30 mouse cellular contexts compared by ENCODE assay signal in the genomic region with DNA sequence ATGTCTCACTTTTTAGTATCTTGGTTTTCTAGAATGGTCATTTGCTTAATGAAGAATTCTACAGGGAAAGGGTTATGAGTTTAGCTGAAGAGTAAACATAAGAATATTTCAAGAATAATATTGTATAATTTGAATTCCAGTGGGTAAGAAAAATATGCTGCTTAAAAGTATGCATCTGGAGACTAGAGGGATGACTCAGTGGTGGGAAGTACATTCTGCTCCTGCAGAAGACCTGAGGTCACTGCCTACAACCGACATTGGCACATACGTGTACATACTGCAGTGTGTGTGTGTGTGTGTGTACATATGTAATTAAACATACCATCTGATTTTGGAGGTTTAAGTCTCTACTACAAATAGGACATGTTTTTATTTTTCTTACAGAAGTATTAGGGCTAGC.
DNase-seq lines count a peak whose midpoint lies in the region; ATAC-seq and TF ChIP-seq lines count a peak whose summit lies in the region.
"Had no signal": no experiment of that assay in that cellular context is flagged by ENCODE, and none has a peak within 500 bp of the region (broad histone marks: within the 10 kb centered on the region; RNA-seq: fewer than 3 reads in every experiment).

No protein-coding gene starts in this region.

- no peaks in the 10 kb centered on the region for H3K9me3 ChIP-seq in heart, embryonic 10.5 days
- no peaks in the 10 kb centered on the region for H3K9me3 ChIP-seq in heart, embryonic 15.5 days (replicated peaks)
- H3K9me3 ChIP-seq: embryonic facial prominence, embryonic 10.5 days; embryonic facial prominence, embryonic 13.5 days; forebrain, embryonic 10.5 days; forebrain, embryonic 13.5 days; G1E; hindbrain, embryonic 12.5 days; hindbrain, embryonic 15.5 days had no signal

- 98% methylated on average over 2 of the region's 2 CpGs for WGBS in heart, embryonic 10.5 days
- 87% methylated on average over 2 of the region's 2 CpGs for WGBS in heart, embryonic 15.5 days

- H3K4me1 ChIP-seq in heart, embryonic 10.5 days = peaks cover 39% of the 10 kb centered on the region
- peaks cover 20% of the 10 kb centered on the region for H3K4me1 ChIP-seq in heart, embryonic 15.5 days (replicated peaks)
- H3K4me1 ChIP-seq: embryonic facial prominence, embryonic 10.5 days; embryonic facial prominence, embryonic 13.5 days; forebrain, embryonic 10.5 days; hindbrain, embryonic 12.5 days; hindbrain, embryonic 15.5 days had no signal

- TF ChIP-seq CTCF in left cerebral cortex, adult 2 months (IDR thresholded peaks at IDR 0.05) = no peak

- no peak overlapping the region for H3K4me2 ChIP-seq in heart, embryonic 15.5 days
- H3K4me2 ChIP-seq: embryonic facial prominence, embryonic 13.5 days; forebrain, embryonic 13.5 days; hindbrain, embryonic 12.5 days; hindbrain, embryonic 15.5 days had no signal

- H3K9ac ChIP-seq in heart, embryonic 15.5 days = no peak overlapping the region
- H3K9ac ChIP-seq: embryonic facial prominence, embryonic 13.5 days; forebrain, embryonic 13.5 days; hindbrain, embryonic 12.5 days; hindbrain, embryonic 15.5 days had no signal

- H3K36me3 ChIP-seq in heart, embryonic 10.5 days = 0 out of 2 replicates have a peak, but pooled peaks cover 2% of the 10 kb centered on the region
- no peaks in the 10 kb centered on the region for H3K36me3 ChIP-seq in heart, embryonic 15.5 days
- H3K36me3 ChIP-seq: embryonic facial prominence, embryonic 10.5 days; embryonic facial prominence, embryonic 13.5 days; hindbrain, embryonic 15.5 days had no signal

- no peak overlapping the region for H3K4me3 ChIP-seq in heart, embryonic 10.5 days
- H3K4me3 ChIP-seq in heart, embryonic 15.5 days = no peak overlapping the region
- no peak overlapping the region for H3K4me3 ChIP-seq in left cerebral cortex, adult 2 months
- H3K4me3 ChIP-seq: embryonic facial prominence, embryonic 10.5 days; embryonic facial prominence, embryonic 13.5 days; forebrain, embryonic 10.5 days; forebrain, embryonic 13.5 days; gastrocnemius, adult 2 months; hindbrain, embryonic 12.5 days; hindbrain, embryonic 15.5 days had no signal

- no peak for DNase-seq in heart, embryonic 10.5 days (ENCODE audit: low spot score)
- no peak for DNase-seq in heart, postnatal 14 days
- DNase-seq in heart, postnatal 36 days = no peak
- no peak for DNase-seq in left cerebral cortex, adult 2 months (ENCODE audit: extremely low spot score in 1 of 2, low spot score in 2 of 2)
- DNase-seq in left cerebral cortex, adult 8-10 months (ENCODE audit: low spot score in 2 of 2) = no peak
- no peak for DNase-seq in Muller cell, postnatal 12 days (ENCODE audit: inconsistent ontology term)
- DNase-seq: adrenal gland, adult 8-10 months; adrenal gland, postnatal 25 days; B cell, adult 2 months; cerebellum, adult 11-12 months; cerebellum, adult 8-10 months; cerebellum, postnatal 10 days; cerebellum, postnatal 36 days; embryo, embryonic 11 days; gastrocnemius, adult 2 months; gastrocnemius, postnatal 14 days; heart, adult 11 months; kidney, adult 2 months had no signal

- H3K27ac ChIP-seq in heart, embryonic 10.5 days = peak overlapping the region; percentile 80; the same call in 1 of the 2 replicates
- H3K27ac ChIP-seq in heart, embryonic 15.5 days = peak overlapping the region; percentile 95; the same call in 1 of the 2 replicates
- H3K27ac ChIP-seq in left cerebral cortex, adult 2 months = peak overlapping the region; percentile 83; the same call in 1 of the 2 replicates
- H3K27ac ChIP-seq: embryonic facial prominence, embryonic 10.5 days; embryonic facial prominence, embryonic 13.5 days; forebrain, embryonic 10.5 days; forebrain, embryonic 13.5 days; gastrocnemius, adult 2 months; hindbrain, embryonic 12.5 days; hindbrain, embryonic 15.5 days had no signal

- intact Hi-C loops in heart, postnatal 14 days (cut with DNase I) = no loop called here
- intact Hi-C loops in heart, postnatal 36 days (cut with DNase I) = no loop called here
- intact Hi-C loops in left cerebral cortex, adult 2 months (cut with DNase I) = loop anchor here (10.0 kb wide), 2 partner anchors 111 to 271 kb away; no protein-coding TSS in a partner anchor

- no peak for ATAC-seq in heart, embryonic 15.5 days (replicated peaks; ENCODE audit: insufficient number of reproducible peaks, insufficient read depth, low FRiP score, low read depth)
- ATAC-seq: activated CD4-positive, CD25-positive, alpha-beta regulatory T cell, adult 4 months; forebrain, embryonic 13.5 days; forebrain, embryonic 16.5 days; intestine, postnatal 0 days had no signal

- H3K27me3 ChIP-seq in heart, embryonic 10.5 days (ENCODE audit: insufficient read depth, poor library complexity, severe bottlenecking) = no peaks in the 10 kb centered on the region
- no peaks in the 10 kb centered on the region for H3K27me3 ChIP-seq in heart, embryonic 15.5 days
- H3K27me3 ChIP-seq: CH12.LX; embryonic facial prominence, embryonic 13.5 days; forebrain, embryonic 13.5 days; hindbrain, embryonic 12.5 days; hindbrain, embryonic 15.5 days had no signal
